Mouse (Mus musculus): Measurements from ENCODE around the gene Spock2. TPM values are rescaled to one million over a fixed set of nuclear protein-coding genes. Genes with fewer than 3 reads are reported as not detected.
"Not testable (repeated sequence)": the region's sequence is repeated elsewhere in the genome, so short reads cannot be mapped to it uniquely, and the experiment has no call there.

The Spock2 gene
- polyA plus RNA-seq, 1 experiment from 2014 or later, result not detected

GRCm38 (mm10) chr10:60148087-60148486 is 42.1 kb downstream of the Spock2 start:
- Histone ChIP-seq H3K4me3 (ENCODE audit: inconsistent target) (no peak overlapping the region), H3K36me3 (ENCODE audit: inconsistent target) (no peaks in the 10 kb centered on the region), H3K27ac (no peak overlapping the region), H3K79me2 (ENCODE audit: inconsistent target) (no peaks in the 10 kb centered on the region)
- 5% methylated on average over 4 of the region's 5 CpGs for WGBS (ENCODE audit: missing documents)

- Histone ChIP-seq H3K27ac (no peak overlapping the region), H3K4me3 (ENCODE audit: inconsistent target) (no peak overlapping the region), H3K79me2 (ENCODE audit: inconsistent target) (no peaks in the 10 kb centered on the region), H3K36me3 (ENCODE audit: inconsistent target) (no peaks in the 10 kb centered on the region)
- WGBS (ENCODE audit: missing documents), result 32% methylated on average over 6 of the region's 6 CpGs
These were observed 45.2 kb downstream of the Spock2 start for GRCm38 (mm10) chr10:60151107-60151663.

- Histone ChIP-seq H3K4me3 (ENCODE audit: inconsistent target) (no peak overlapping the region), H3K27ac (no peak overlapping the region), H3K36me3 (ENCODE audit: inconsistent target) (no peaks in the 10 kb centered on the region), H3K79me2 (ENCODE audit: inconsistent target) (no peaks in the 10 kb centered on the region)
These were observed 50.0 kb downstream of the Spock2 start for GRCm38 (mm10) chr10:60156016-60156415.

GRCm38 (mm10) chr10:60158144-60158543 is 52.1 kb downstream of the Spock2 start:
- Histone ChIP-seq H3K36me3 (ENCODE audit: inconsistent target) (no peaks in the 10 kb centered on the region), H3K27ac (no peak overlapping the region), H3K79me2 (ENCODE audit: inconsistent target) (no peaks in the 10 kb centered on the region), H3K4me3 (ENCODE audit: inconsistent target) (no peak overlapping the region)
- WGBS (ENCODE audit: missing documents), result 92% methylated on average over 3 of the region's 3 CpGs

GRCm38 (mm10) chr10:60161397-60161796 is 55.4 kb downstream of the Spock2 start:
- not testable (repeated sequence) for H3K79me2 ChIP-seq (ENCODE audit: inconsistent target); H3K36me3 ChIP-seq (ENCODE audit: inconsistent target); H3K27ac ChIP-seq; H3K4me3 ChIP-seq (ENCODE audit: inconsistent target)
- 97% methylated on average over 3 of the region's 3 CpGs for WGBS (ENCODE audit: missing documents)

GRCm38 (mm10) chr10:60162184-60162972 is 56.4 kb downstream of the Spock2 start:
- not testable (repeated sequence) for H3K79me2 ChIP-seq (ENCODE audit: inconsistent target); H3K36me3 ChIP-seq (ENCODE audit: inconsistent target); H3K27ac ChIP-seq; H3K4me3 ChIP-seq (ENCODE audit: inconsistent target)
- 85% methylated on average over 8 of the region's 8 CpGs for WGBS (ENCODE audit: missing documents)

GRCm38 (mm10) chr10:60162973-60163255 is 56.9 kb downstream of the Spock2 start:
- H3K36me3 ChIP-seq (ENCODE audit: inconsistent target), result no peaks in the 10 kb centered on the region
- WGBS (ENCODE audit: missing documents), result 81% methylated on average over 6 of the region's 6 CpGs
- no peak overlapping the region for H3K27ac ChIP-seq
- H3K79me2 ChIP-seq (ENCODE audit: inconsistent target), result no peaks in the 10 kb centered on the region
- H3K4me3 ChIP-seq (ENCODE audit: inconsistent target), result no peak overlapping the region

- Histone ChIP-seq H3K4me3 (ENCODE audit: inconsistent target) (no peak overlapping the region), H3K79me2 (ENCODE audit: inconsistent target) (no peaks in the 10 kb centered on the region), H3K36me3 (ENCODE audit: inconsistent target) (no peaks in the 10 kb centered on the region), H3K27ac (no peak overlapping the region)
- 100% methylated on average over 1 of the region's 1 CpGs for WGBS (ENCODE audit: missing documents)
These were observed 58.9 kb downstream of the Spock2 start for GRCm38 (mm10) chr10:60164869-60165268.

- H3K27ac ChIP-seq, result no peak overlapping the region
- WGBS (ENCODE audit: missing documents), result 84% methylated on average over 3 of the region's 3 CpGs
- no peaks in the 10 kb centered on the region for H3K79me2 ChIP-seq (ENCODE audit: inconsistent target)
- no peak overlapping the region for H3K4me3 ChIP-seq (ENCODE audit: inconsistent target)
- H3K36me3 ChIP-seq (ENCODE audit: inconsistent target), result no peaks in the 10 kb centered on the region
These were observed 60.0 kb downstream of the Spock2 start for GRCm38 (mm10) chr10:60166068-60166467.

GRCm38 (mm10) chr10:60168306-60168705 is 62.3 kb downstream of the Spock2 start:
- H3K4me3 ChIP-seq (ENCODE audit: inconsistent target), result no peak overlapping the region
- no peak overlapping the region for H3K27ac ChIP-seq
- WGBS (ENCODE audit: missing documents), result 35% methylated on average over 2 of the region's 2 CpGs
- no peaks in the 10 kb centered on the region for H3K36me3 ChIP-seq (ENCODE audit: inconsistent target)
- H3K79me2 ChIP-seq (ENCODE audit: inconsistent target), result no peaks in the 10 kb centered on the region

- Histone ChIP-seq H3K36me3 (ENCODE audit: inconsistent target) (no peaks in the 10 kb centered on the region), H3K4me3 (ENCODE audit: inconsistent target) (no peak overlapping the region), H3K79me2 (ENCODE audit: inconsistent target) (no peaks in the 10 kb centered on the region), H3K27ac (no peak overlapping the region)
- 93% methylated on average over 3 of the region's 3 CpGs for WGBS (ENCODE audit: missing documents)
These were observed 62.9 kb downstream of the Spock2 start for GRCm38 (mm10) chr10:60168960-60169359.

GRCm38 (mm10) chr10:60170326-60171089 is 64.5 kb downstream of the Spock2 start:
- H3K36me3 ChIP-seq (ENCODE audit: inconsistent target), result no peaks in the 10 kb centered on the region
- no peak overlapping the region for H3K27ac ChIP-seq
- 92% methylated on average over 10 of the region's 10 CpGs for WGBS (ENCODE audit: missing documents)
- H3K79me2 ChIP-seq (ENCODE audit: inconsistent target), result no peaks in the 10 kb centered on the region
- H3K4me3 ChIP-seq (ENCODE audit: inconsistent target), result no peak overlapping the region

GRCm38 (mm10) chr10:60171368-60171767 is 65.3 kb downstream of the Spock2 start:
- WGBS (ENCODE audit: missing documents), result 88% methylated on average over 5 of the region's 5 CpGs
- Histone ChIP-seq H3K4me3 (ENCODE audit: inconsistent target) (no peak overlapping the region), H3K36me3 (ENCODE audit: inconsistent target) (no peaks in the 10 kb centered on the region), H3K27ac (no peak overlapping the region), H3K79me2 (ENCODE audit: inconsistent target) (no peaks in the 10 kb centered on the region)

- H3K27ac ChIP-seq, result no peak overlapping the region
- no peak overlapping the region for H3K4me3 ChIP-seq (ENCODE audit: inconsistent target)
- no peaks in the 10 kb centered on the region for H3K36me3 ChIP-seq (ENCODE audit: inconsistent target)
- no peaks in the 10 kb centered on the region for H3K79me2 ChIP-seq (ENCODE audit: inconsistent target)
- WGBS (ENCODE audit: missing documents), result 95% methylated on average over 4 of the region's 4 CpGs
These were observed 66.3 kb downstream of the Spock2 start for GRCm38 (mm10) chr10:60172306-60172705.

GRCm38 (mm10) chr10:60173035-60173434 is 67.0 kb downstream of the Spock2 start:
- H3K36me3 ChIP-seq (ENCODE audit: inconsistent target), result no peaks in the 10 kb centered on the region
- no peak overlapping the region for H3K4me3 ChIP-seq (ENCODE audit: inconsistent target)
- no peak overlapping the region for H3K27ac ChIP-seq
- 90% methylated on average over 10 of the region's 10 CpGs for WGBS (ENCODE audit: missing documents)
- H3K79me2 ChIP-seq (ENCODE audit: inconsistent target), result no peaks in the 10 kb centered on the region
